Mouse (Mus musculus): ENCODE measurements around the gene Apeh. TPM values are rescaled to one million over a fixed set of nuclear protein-coding genes. Genes with fewer than 3 reads are reported as not detected.

Apeh gene
- total and polyA plus RNA-seq, 3 experiments = 69.0 to 76.1 TPM; not detected in 1

- no peaks in the 10 kb centered on the region for H3K9me3 ChIP-seq (replicated peaks; ENCODE audit: insufficient read depth, low read length)
- peak; percentile 87 for DNase-seq (ENCODE audit: low read depth, low spot score)
- H3K9ac ChIP-seq (ENCODE audit: control insufficient read depth, low read depth, low read length, poor library complexity, severe bottlenecking) = peak overlapping the region; percentile 79
- peaks cover 0 to 16% of the 10 kb centered on the region in 2 experiments; a peak in 2 of 4 replicates for H3K4me1 ChIP-seq (ENCODE audit: control insufficient read depth in 1 of 2, insufficient read depth in 2 of 2, low read length in 2 of 2)
- H3K36me3 ChIP-seq (ENCODE audit: control insufficient read depth in 1 of 2, insufficient read depth in 2 of 2, low read length in 2 of 2) = peaks cover 0 to 9% of the 10 kb centered on the region in 2 experiments; a peak in 2 of 4 replicates
- H3K4me3 ChIP-seq (ENCODE audit: control insufficient read depth in 1 of 2, insufficient read depth in 1 of 2, low read depth in 2 of 2, low read length in 2 of 2) = peak overlapping the region; percentile 49 to 68
- no peaks in the 10 kb centered on the region for H3K27me3 ChIP-seq (ENCODE audit: control insufficient read depth in 1 of 2, insufficient read depth in 2 of 2, low read length in 2 of 2)
- peak overlapping the region; percentile 57 for H3K27ac ChIP-seq (ENCODE audit: control insufficient read depth, low read depth, low read length)
- H3K79me2 ChIP-seq (ENCODE audit: control insufficient read depth, insufficient read depth, low read length, poor library complexity) = peaks cover 22% of the 10 kb centered on the region
- TF ChIP-seq TCF12 (IDR thresholded peaks at IDR 0.05; ENCODE audit: low read depth, low read length) (peak; percentile 56; the same call in 1 of the 2 replicates), ETS1 (IDR thresholded peaks at IDR 0.05; ENCODE audit: low read depth, low read length) (peak; percentile 55; the same call in 1 of the 2 replicates), TBP (IDR thresholded peaks at IDR 0.05; ENCODE audit: low read depth, low read length) (peak; percentile 39; the same call in 1 of the 2 replicates), USF1 (IDR thresholded peaks at IDR 0.05; ENCODE audit: low read depth, low read length) (no peak), MXI1 (IDR thresholded peaks at IDR 0.05; ENCODE audit: low read depth, low read length) (peak; percentile 96), CHD2 (IDR thresholded peaks at IDR 0.05; ENCODE audit: low read length) (peak; percentile 26; the same call in 1 of the 2 replicates), ZNF384 (IDR thresholded peaks at IDR 0.05; ENCODE audit: low read depth, low read length) (no peak), MAX (IDR thresholded peaks at IDR 0.05; ENCODE audit: low read length) (peak; percentile 94), POLR2A (IDR thresholded peaks at IDR 0.05; ENCODE audit: control insufficient read depth in 1 of 2, insufficient read depth in 1 of 2, low read depth in 1 of 2, low read length in 2 of 2, poor library complexity in 1 of 2) (peak; percentile 61 to 74; a peak in 3 of 4 replicates), HCFC1 (IDR thresholded peaks at IDR 0.05; ENCODE audit: low read depth, low read length) (peak; percentile 58; the same call in 1 of the 2 replicates), BHLHE40 (IDR thresholded peaks at IDR 0.05; ENCODE audit: borderline replicate concordance, low read depth, low read length) (peak; percentile 69), EP300 (IDR thresholded peaks at IDR 0.05; ENCODE audit: low read depth in 1 of 2, low read length in 2 of 2) (peak in 1 of 2 experiments; percentile 41; a peak in 1 of 4 replicates), MAFK (IDR thresholded peaks at IDR 0.05; ENCODE audit: borderline replicate concordance, low read depth, low read length) (no peak), ELF1 (IDR thresholded peaks at IDR 0.05; ENCODE audit: low read depth, low read length) (peak; percentile 94), MYC (IDR thresholded peaks at IDR 0.05; ENCODE audit: low read depth, low read length) (peak; percentile 97), SIN3A (IDR thresholded peaks at IDR 0.05; ENCODE audit: low read length) (peak; percentile 83), ZC3H11A (IDR thresholded peaks at IDR 0.05; ENCODE audit: low read depth, low read length) (no peak), NELFE (IDR thresholded peaks at IDR 0.05; ENCODE audit: low read depth, low read length) (peak; percentile 50), ZMIZ1 (IDR thresholded peaks at IDR 0.05; ENCODE audit: low read depth, low read length) (no peak)
These were observed 10.6 kb upstream of the Apeh start for GRCm38 (mm10) chr9:108104766-108105548.

- Histone ChIP-seq H3K9me3 (replicated peaks; ENCODE audit: insufficient read depth, low read length) (no peaks in the 10 kb centered on the region), H3K4me3 (ENCODE audit: control insufficient read depth in 1 of 2, insufficient read depth in 1 of 2, low read depth in 2 of 2, low read length in 2 of 2) (no peak overlapping the region), H3K79me2 (ENCODE audit: control insufficient read depth, insufficient read depth, low read length, poor library complexity) (peaks cover 12% of the 10 kb centered on the region), H3K36me3 (ENCODE audit: control insufficient read depth in 1 of 2, insufficient read depth in 2 of 2, low read length in 2 of 2) (peaks cover 0 to 9% of the 10 kb centered on the region in 2 experiments; a peak in 2 of 4 replicates), H3K27me3 (ENCODE audit: control insufficient read depth in 1 of 2, insufficient read depth in 2 of 2, low read length in 2 of 2) (no peaks in the 10 kb centered on the region), H3K27ac (ENCODE audit: control insufficient read depth, low read depth, low read length) (no peak overlapping the region), H3K9ac (ENCODE audit: control insufficient read depth, low read depth, low read length, poor library complexity, severe bottlenecking) (no peak overlapping the region), H3K4me1 (ENCODE audit: control insufficient read depth in 1 of 2, insufficient read depth in 2 of 2, low read length in 2 of 2) (peaks cover 3 to 18% of the 10 kb centered on the region in 2 experiments)
- no peak for TF ChIP-seq ELF1 (IDR thresholded peaks at IDR 0.05; ENCODE audit: low read depth, low read length)
- no peak for TF ChIP-seq CHD2 (IDR thresholded peaks at IDR 0.05; ENCODE audit: low read length)
- no peak for TF ChIP-seq POLR2AphosphoS5 (IDR thresholded peaks at IDR 0.05; ENCODE audit: borderline replicate concordance, low read depth, low read length)
- no peak for TF ChIP-seq USF2 (IDR thresholded peaks at IDR 0.05; ENCODE audit: borderline replicate concordance in 1 of 2, insufficient read depth in 1 of 2, low read depth in 1 of 2, low read length in 2 of 2)
- no peak; a peak in 1 of 4 replicates for TF ChIP-seq POLR2A (IDR thresholded peaks at IDR 0.05; ENCODE audit: control insufficient read depth in 1 of 2, insufficient read depth in 1 of 2, low read depth in 1 of 2, low read length in 2 of 2, poor library complexity in 1 of 2)
- no peak for TF ChIP-seq RAD21 (IDR thresholded peaks at IDR 0.05; ENCODE audit: low read depth, low read length)
- no peak for DNase-seq (ENCODE audit: low read depth, low spot score)
These were observed 5.2 kb upstream of the Apeh start for GRCm38 (mm10) chr9:108099619-108100018.
